Mouse (Mus musculus) bone marrow, adult 2 months (tissue): ENCODE measurements around the gene Lrrc73.

Experiments
- CTCF ChIP-seq: fragments of 200-500 bp; IDR thresholded peaks from 2 replicates; pipeline ENCODE4 v1.5.1; 2011; ENCODE audit warnings: low read length, control low read depth; ENCODE audit not compliant: control insufficient read depth, insufficient read depth
- POLR2A ChIP-seq: fragments of 200-500 bp; IDR thresholded peaks from 2 replicates; pipeline ENCODE4 v1.6.1; 2011; ENCODE audit warnings: low read depth, mild to moderate bottlenecking, control low read depth, low read length, borderline replicate concordance; ENCODE audit not compliant: control insufficient read depth

GRCm38 (mm10) chr17:46296601-46297000, 43.3 kb downstream of the Lrrc73 start:
- TF ChIP-seq POLR2A (no peak), CTCF (no peak)
